Mouse (Mus musculus) lung, postnatal 0 days (tissue): ENCODE results near the gene Ccdc65. TPM values are rescaled to one million over a fixed set of nuclear protein-coding genes. Genes with fewer than 3 reads are reported as not detected.
A peak's percentile ranks its signal among the peaks of the same experiment; 100 is the strongest.

Source experiments
- ATAC-seq: fragments of 200-750 bp; cut with Nextera tagmentation; 2 replicates; pipeline ENCODE4 v1.8.0; 2017; ENCODE audit warnings: moderate library complexity
- DNase-seq: peaks from one replicate; pipeline ENCODE4 v3.0.0-alpha.2; 2016; ENCODE audit warnings: low spot score
- H3K27ac ChIP-seq: fragments of 300-500 bp; sonication (generic); 2 replicates; pipeline ENCODE4 v1.5.1; 2014; ENCODE audit warnings: antibody characterized with exemption, mild to moderate bottlenecking, low read length, mixed read lengths
- H3K27me3 ChIP-seq: fragments of 300-500 bp; sonication (generic); replicated peaks from 2 replicates; pipeline ENCODE4 v1.6.1; 2014; ENCODE audit warnings: low read length, mixed read lengths; ENCODE audit not compliant: insufficient read depth
- H3K36me3 ChIP-seq: fragments of 300-500 bp; sonication (generic); 2 replicates; pipeline ENCODE4 v1.6.1; 2014; ENCODE audit warnings: low read length, mixed read lengths; ENCODE audit not compliant: insufficient read depth
- H3K4me1 ChIP-seq: fragments of 300-500 bp; sonication (generic); 2 replicates; pipeline ENCODE4 v1.6.1; 2014; ENCODE audit warnings: antibody characterized with exemption, low read depth, low read length, mixed read lengths; ENCODE audit not compliant: insufficient read depth
- H3K4me2 ChIP-seq: fragments of 300-500 bp; sonication (generic); replicated peaks from 2 replicates; pipeline ENCODE4 v1.6.1; 2014; ENCODE audit warnings: low read depth, mild to moderate bottlenecking, low read length, moderate library complexity, mixed read lengths
- H3K4me3 ChIP-seq: fragments of 300-500 bp; sonication (generic); 2 replicates; pipeline ENCODE4 v1.5.1; 2014; ENCODE audit warnings: low read depth, low read length
- H3K9ac ChIP-seq: fragments of 300-500 bp; sonication (generic); replicated peaks from 2 replicates; pipeline ENCODE4 v1.6.1; 2014; ENCODE audit warnings: low read depth, mild to moderate bottlenecking
- H3K9me3 ChIP-seq: fragments of 300-500 bp; sonication (generic); 2 replicates; pipeline ENCODE4 v1.6.1; 2016; ENCODE audit warnings: low read length, mixed read lengths
- CTCF ChIP-seq: IDR thresholded peaks from 2 replicates; pipeline ENCODE4 v1.5.1; 2016; ENCODE audit warnings: antibody characterized with exemption, mild to moderate bottlenecking
- EP300 ChIP-seq: IDR thresholded peaks from 2 replicates; pipeline ENCODE4 v1.6.1; 2016; ENCODE audit warnings: antibody characterized with exemption, mild to moderate bottlenecking, control low read depth
- WGBS: fragments of 180-500 bp; shearing (Covaris S2); extraction: QIAGEN DNeasy Blood & Tissue Kit; methylation state at CpG from one replicate; pipeline ENCODE4 v1.1.7; 2014; 5-methylcytosine and 5-hydroxymethylcytosine counted together
- polyA plus RNA-seq: library from polyadenylated mRNA; unstranded; fragments of >200 nt; fragmentation: Nextera tagmentation; extraction: Ambion mirVana; gene quantifications from 2 replicates; pipeline ENCODE4 v1.2.1, GENCODE M21; 2015

The Ccdc65 gene
- polyA plus RNA-seq, 1 experiment from 2014 or later: 3.7 TPM

- H3K27ac ChIP-seq: no peak overlapping the region
- 4% methylated on average over 36 of the region's 36 CpGs for WGBS
- ATAC-seq (peak; percentile 34), DNase-seq (peak; percentile 32)
- no peaks in the 10 kb centered on the region for H3K9me3 ChIP-seq
- peaks cover 10% of the 10 kb centered on the region; the same call in 1 of the 2 replicates for H3K4me1 ChIP-seq
- peak overlapping the region; percentile 32 for H3K9ac ChIP-seq
- H3K27me3 ChIP-seq: peaks cover 47% of the 10 kb centered on the region
- no peak for TF ChIP-seq CTCF
- TF ChIP-seq EP300: no peak
- H3K36me3 ChIP-seq: no peaks in the 10 kb centered on the region
- H3K4me3 ChIP-seq: peak overlapping the region; percentile 31
- H3K4me2 ChIP-seq: peak overlapping the region; percentile 62
Measured at GRCm38 (mm10) chr15:98772511-98773211, 64.7 kb downstream of the Ccdc65 start.

Other genes starting within 250 kb of the Ccdc65 start
- gene OR5BS1P, start 238.3 kb upstream of the Ccdc65 start, polyA plus RNA-seq: not detected in 2 replicates
- 0.31 and 3.3 TPM in 2 replicates for gene Lalba, start 225.5 kb upstream of the Ccdc65 start, polyA plus RNA-seq
- not detected in 2 replicates for gene Olfr279, start 215.8 kb upstream of the Ccdc65 start, polyA plus RNA-seq
- gene Kansl2, start 173.9 kb upstream of the Ccdc65 start, polyA plus RNA-seq: 50.4 and 56.0 TPM in 2 replicates
- 31.0 and 32.2 TPM in 2 replicates for gene Ccnt1, start 137.3 kb upstream of the Ccdc65 start, polyA plus RNA-seq
- 0.31 TPM in 1 of 2 replicates, not detected in the other for gene 4930415O20Rik, start 137.2 kb upstream of the Ccdc65 start, polyA plus RNA-seq
- gene Adcy6, start 98.1 kb upstream of the Ccdc65 start, polyA plus RNA-seq: 9.2 and 12.1 TPM in 2 replicates
- 7.4 and 10.7 TPM in 2 replicates for gene Cacnb3, start 77.4 kb upstream of the Ccdc65 start, polyA plus RNA-seq
- 14.5 and 17.5 TPM in 2 replicates for gene Ddx23, start 45.3 kb upstream of the Ccdc65 start, polyA plus RNA-seq
- gene Rnd1, start 30.7 kb upstream of the Ccdc65 start, polyA plus RNA-seq: 3.1 and 3.9 TPM in 2 replicates
- gene Fkbp11, start 20.0 kb downstream of the Ccdc65 start, polyA plus RNA-seq: 45.2 and 45.5 TPM in 2 replicates
- gene Arf3, start 55.0 kb downstream of the Ccdc65 start, polyA plus RNA-seq: 47.1 and 56.0 TPM in 2 replicates
- 0.13 and 0.14 TPM in 2 replicates for gene Wnt10b, start 69.9 kb downstream of the Ccdc65 start, polyA plus RNA-seq
- not detected in 2 replicates for gene Wnt1, start 81.7 kb downstream of the Ccdc65 start, polyA plus RNA-seq
- gene Ddn, start 101.3 kb downstream of the Ccdc65 start, polyA plus RNA-seq: 0.04 TPM in 2 replicates
- 72.2 and 76.7 TPM in 2 replicates for gene Prkag1, start 123.3 kb downstream of the Ccdc65 start, polyA plus RNA-seq
- 8.7 and 11.1 TPM in 2 replicates for gene Kmt2d, start 163.0 kb downstream of the Ccdc65 start, polyA plus RNA-seq
- gene Rhebl1, start 186.3 kb downstream of the Ccdc65 start, polyA plus RNA-seq: 8.1 and 10.2 TPM in 2 replicates
- gene Dhh, start 190.3 kb downstream of the Ccdc65 start, polyA plus RNA-seq: 5.1 and 6.6 TPM in 2 replicates
- 16.5 and 17.0 TPM in 2 replicates for gene Lmbr1l, start 210.0 kb downstream of the Ccdc65 start, polyA plus RNA-seq
- gene Tuba1b, start 226.4 kb downstream of the Ccdc65 start, polyA plus RNA-seq: 415 and 427 TPM in 2 replicates
- not detected in 2 replicates for gene Gm49450, start 245.3 kb downstream of the Ccdc65 start, polyA plus RNA-seq
- 881 and 945 TPM in 2 replicates for gene Tuba1a, start 245.5 kb downstream of the Ccdc65 start, polyA plus RNA-seq